In genomic region chr8:11728482-11729295, GRCm38 (mm10) we compare ENCODE assay signal across 8 mouse cellular contexts. TPM values are rescaled to one million over a fixed set of nuclear protein-coding genes. Genes with fewer than 3 reads are reported as not detected.
DNase-seq lines count a peak whose midpoint lies in the region; ATAC-seq and TF ChIP-seq lines count a peak whose summit lies in the region.

No protein-coding gene starts in this region.

- H3K4me2 ChIP-seq in heart, postnatal 0 days (ENCODE audit: low read depth, low read length), result peak overlapping the region; percentile 77
- peak overlapping the region; percentile 73 for H3K4me2 ChIP-seq in midbrain, embryonic 12.5 days (replicated peaks)

- no peak for TF ChIP-seq CTCF in cortical plate, adult 2 months (IDR thresholded peaks at IDR 0.05; ENCODE audit: extremely low read depth, insufficient read depth, low read length)
- no peak for TF ChIP-seq CTCF in heart, postnatal 0 days (IDR thresholded peaks at IDR 0.05; ENCODE audit: low read depth)
- TF ChIP-seq CTCF in layer of hippocampus, adult 2 months (conservative IDR thresholded peaks at IDR 0.05), result no peak

- no peaks in the 10 kb centered on the region for H3K9me3 ChIP-seq in heart, embryonic 10.5 days
- no peaks in the 10 kb centered on the region for H3K9me3 ChIP-seq in heart, postnatal 0 days (replicated peaks; ENCODE audit: control insufficient read depth, low read length)
- no peaks in the 10 kb centered on the region for H3K9me3 ChIP-seq in midbrain, embryonic 12.5 days

- peak overlapping the region; percentile 81 for H3K4me3 ChIP-seq in heart, embryonic 10.5 days
- peak overlapping the region; percentile 94 for H3K4me3 ChIP-seq in cortical plate, adult 2 months (ENCODE audit: insufficient read depth, low read length)
- peak overlapping the region; percentile 84 for H3K4me3 ChIP-seq in heart, postnatal 0 days (ENCODE audit: low read depth, low read length)
- peak overlapping the region; percentile 75 for H3K4me3 ChIP-seq in layer of hippocampus, adult 2 months
- H3K4me3 ChIP-seq in midbrain, embryonic 12.5 days, result peak overlapping the region; percentile 83

- H3K4me1 ChIP-seq in heart, embryonic 10.5 days, result peaks cover 31% of the 10 kb centered on the region
- H3K4me1 ChIP-seq in cortical plate, adult 2 months (ENCODE audit: control insufficient read depth, insufficient read depth, low read length), result no peaks in the 10 kb centered on the region; the same call in 1 of the 2 replicates
- H3K4me1 ChIP-seq in heart, postnatal 0 days (ENCODE audit: control insufficient read depth, insufficient read depth), result peaks cover 17% of the 10 kb centered on the region
- peaks cover 33% of the 10 kb centered on the region for H3K4me1 ChIP-seq in midbrain, embryonic 12.5 days

- no peak for TF ChIP-seq EP300 in heart, postnatal 0 days (IDR thresholded peaks at IDR 0.05; ENCODE audit: low read depth)

- no peak for TF ChIP-seq POLR2A in cortical plate, adult 2 months (IDR thresholded peaks at IDR 0.05; ENCODE audit: extremely low read depth, insufficient read depth, low read length)

- H3K36me3 ChIP-seq in heart, embryonic 10.5 days, result 0 out of 2 replicates have a peak, but pooled peaks cover 4% of the 10 kb centered on the region
- no peaks in the 10 kb centered on the region for H3K36me3 ChIP-seq in heart, postnatal 0 days (replicated peaks; ENCODE audit: control insufficient read depth, insufficient read depth, low read length)
- peaks cover under 1% of the 10 kb centered on the region; the same call in 1 of the 2 replicates for H3K36me3 ChIP-seq in midbrain, embryonic 12.5 days

- no peak for DNase-seq in heart, embryonic 10.5 days (ENCODE audit: low spot score)
- no peak for DNase-seq in heart, postnatal 10 days
- DNase-seq in heart, postnatal 0 days (ENCODE audit: low spot score), result no peak
- DNase-seq in layer of hippocampus, adult 2 months (ENCODE audit: low spot score in 2 of 2), result peak in 1 of 2 experiments; percentile 51
- peak; percentile 52 for DNase-seq in testis, postnatal 10 days (ENCODE audit: low spot score)
- DNase-seq in urinary bladder, postnatal 36 days (ENCODE audit: low spot score in 2 of 2), result no peak

- intact Hi-C loops in heart, postnatal 10 days (cut with DNase I), result no loop called here

- H3K27ac ChIP-seq in heart, embryonic 10.5 days, result peak overlapping the region; percentile 94
- 0 out of 2 replicates have a peak overlapping the region, but pooled peaks have one; percentile 57 for H3K27ac ChIP-seq in cortical plate, adult 2 months (ENCODE audit: insufficient read depth, low read length)
- H3K27ac ChIP-seq in heart, postnatal 0 days (ENCODE audit: low read depth), result peak overlapping the region; percentile 97
- peak overlapping the region; percentile 97 for H3K27ac ChIP-seq in layer of hippocampus, adult 2 months
- peak overlapping the region; percentile 98 for H3K27ac ChIP-seq in midbrain, embryonic 12.5 days (replicated peaks)

- peaks cover 52% of the 10 kb centered on the region for H3K27me3 ChIP-seq in heart, embryonic 10.5 days (ENCODE audit: insufficient read depth, poor library complexity, severe bottlenecking)
- H3K27me3 ChIP-seq in heart, postnatal 0 days (ENCODE audit: control insufficient read depth, insufficient read depth, low read length), result peaks cover 35% of the 10 kb centered on the region
- peaks cover 27% of the 10 kb centered on the region for H3K27me3 ChIP-seq in midbrain, embryonic 12.5 days

- 1% methylated on average over 60 of the region's 61 CpGs for WGBS in heart, embryonic 10.5 days
- WGBS in heart, postnatal 0 days, result 2% methylated on average over 42 of the region's 61 CpGs
- under 1% methylated on average over 52 of the region's 61 CpGs for WGBS in midbrain, embryonic 12.5 days

- ATAC-seq in heart, postnatal 0 days (ENCODE audit: insufficient read depth, low read depth), result peak; percentile 31
- ATAC-seq in midbrain, embryonic 12.5 days (ENCODE audit: low FRiP score, low read depth), result peak; percentile 53; the same call in 1 of the 2 replicates

- H3K9ac ChIP-seq in heart, postnatal 0 days (replicated peaks; ENCODE audit: low read depth, low read length), result peak overlapping the region; percentile 88
- peak overlapping the region; percentile 89 for H3K9ac ChIP-seq in midbrain, embryonic 12.5 days (replicated peaks)

RNA-seq across cellular contexts. Expression of gene Arhgef7, which starts 1.2 kb away (rescaled TPM):
- polyA plus RNA-seq in heart, embryonic 10.5 days (2016; fragmentation: Nextera tagmentation; extraction: Ambion mirVana), result 47.5 and 61.3 TPM in 2 replicates
- 100 to 1,000 TPM; 174 to 190 TPM for total RNA-seq in heart, postnatal 10 days (2021)
- 71.1 and 75.9 TPM in 2 replicates for polyA plus RNA-seq in cortical plate, adult 2 months (2012; rRNA removed)
- total RNA-seq in heart, postnatal 0 days (2014; rRNA removed; ENCODE audit: low replicate concordance), result 77.1 TPM in 2 replicates
- polyA plus RNA-seq in heart, postnatal 0 days (2015; fragmentation: Nextera tagmentation; extraction: Ambion mirVana), result 43.7 and 49.2 TPM in 2 replicates
- 100 to 1,000 TPM; 120 to 123 TPM for total RNA-seq in layer of hippocampus, adult 2 months (2021)
- 73.1 and 73.3 TPM in 2 replicates for polyA plus RNA-seq in midbrain, embryonic 12.5 days (2016; fragmentation: Nextera tagmentation; extraction: Ambion mirVana)

RNA-seq across cellular contexts. Expression of gene 1700016D06Rik, which starts 27.8 kb away (rescaled TPM):
- polyA plus RNA-seq in heart, embryonic 10.5 days (2016; fragmentation: Nextera tagmentation; extraction: Ambion mirVana), result not detected in 2 replicates
- not detected for total RNA-seq in heart, postnatal 10 days (2021)
- polyA plus RNA-seq in cortical plate, adult 2 months (2012; rRNA removed), result not detected in 2 replicates
- total RNA-seq in heart, postnatal 0 days (2014; rRNA removed; ENCODE audit: low replicate concordance), result not detected in 2 replicates
- polyA plus RNA-seq in heart, postnatal 0 days (2015; fragmentation: Nextera tagmentation; extraction: Ambion mirVana), result not detected in 2 replicates
- total RNA-seq in layer of hippocampus, adult 2 months (2021), result not detected
- polyA plus RNA-seq in midbrain, embryonic 12.5 days (2016; fragmentation: Nextera tagmentation; extraction: Ambion mirVana), result 0.23 TPM in 1 of 2 replicates, not detected in the other
